Mouse (Mus musculus): Measurements from ENCODE around the gene Pax2. TPM values are rescaled to one million over a fixed set of nuclear protein-coding genes. Genes with fewer than 3 reads are reported as not detected.

Pax2 gene
- polyA plus RNA-seq (2014; fragmentation: Nextera tagmentation; extraction: Ambion mirVana) = 0.09 TPM in 1 of 2 replicates, not detected in the other

GRCm38 (mm10) chr19:44755693-44756420 lies at the start of gene Pax2:
Gene Pax2 (plus strand): TSS chr19:44756045.
- no peak within 1 kb of the TSS for H3K9ac ChIP-seq (ENCODE audit: low read length)
- H3K27ac ChIP-seq (ENCODE audit: low read depth, low read length) = no peak within 1 kb of the TSS
- H3K9me3 ChIP-seq (replicated peaks; ENCODE audit: control insufficient read depth, low read length) = no peaks in the 10 kb centered on the region
- peaks cover 4% of the 10 kb centered on the region; the same call in 1 of the 2 replicates for H3K4me1 ChIP-seq (ENCODE audit: control insufficient read depth, insufficient read depth, low read length)
- WGBS = under 1% methylated on average over 51 of the region's 52 CpGs
- peak within 1 kb of the TSS; percentile 25 for H3K4me3 ChIP-seq (ENCODE audit: low read depth, low read length)
- H3K36me3 ChIP-seq (ENCODE audit: control insufficient read depth, insufficient read depth, low read length) = no peaks in the 10 kb centered on the region
- no peak for ATAC-seq
- H3K4me2 ChIP-seq (ENCODE audit: low read length) = peak within 1 kb of the TSS; percentile 47
- H3K27me3 ChIP-seq (replicated peaks; ENCODE audit: control insufficient read depth, insufficient read depth, low read length) = peaks cover 87% of the 10 kb centered on the region
- DNase-seq (ENCODE audit: low spot score) = peak; percentile 54

- no peaks in the 10 kb centered on the region for H3K36me3 ChIP-seq (ENCODE audit: control insufficient read depth, insufficient read depth, low read length)
- ATAC-seq = no peak
- WGBS = 75% methylated on average over 3 of the region's 3 CpGs
Observed at GRCm38 (mm10) chr19:44708885-44709284, 47.0 kb upstream of the Pax2 start.

GRCm38 (mm10) chr19:44716731-44717600 lies 38.9 kb upstream of the Pax2 start:
- H3K4me2 ChIP-seq (ENCODE audit: low read length) = no peak overlapping the region
- no peak overlapping the region for H3K27ac ChIP-seq (ENCODE audit: low read depth, low read length)
- DNase-seq (ENCODE audit: low spot score) = no peak
- no peak for ATAC-seq
- H3K36me3 ChIP-seq (ENCODE audit: control insufficient read depth, insufficient read depth, low read length) = no peaks in the 10 kb centered on the region
- H3K4me1 ChIP-seq (ENCODE audit: control insufficient read depth, insufficient read depth, low read length) = peaks cover 9% of the 10 kb centered on the region
- no peak overlapping the region for H3K4me3 ChIP-seq (ENCODE audit: low read depth, low read length)
- H3K9me3 ChIP-seq (replicated peaks; ENCODE audit: control insufficient read depth, low read length) = 0 out of 2 replicates have a peak, but pooled peaks cover 3% of the 10 kb centered on the region
- WGBS = 69% methylated on average over 22 of the region's 22 CpGs
- H3K27me3 ChIP-seq (replicated peaks; ENCODE audit: control insufficient read depth, insufficient read depth, low read length) = peaks cover 30% of the 10 kb centered on the region
- H3K9ac ChIP-seq (ENCODE audit: low read length) = no peak overlapping the region

More at GRCm38 (mm10) chr19:44708885-44709284, 47.0 kb upstream of the Pax2 start:
- no peaks in the 10 kb centered on the region for H3K4me1 ChIP-seq (ENCODE audit: control insufficient read depth, insufficient read depth, low read length)
- no peak overlapping the region for H3K4me2 ChIP-seq (ENCODE audit: low read length)
- no peak for DNase-seq (ENCODE audit: low spot score)
- no peak overlapping the region for H3K27ac ChIP-seq (ENCODE audit: low read depth, low read length)
- H3K27me3 ChIP-seq (replicated peaks; ENCODE audit: control insufficient read depth, insufficient read depth, low read length) = peaks cover 4% of the 10 kb centered on the region; the same call in 1 of the 2 replicates
- no peaks in the 10 kb centered on the region for H3K9me3 ChIP-seq (replicated peaks; ENCODE audit: control insufficient read depth, low read length)
- no peak overlapping the region for H3K9ac ChIP-seq (ENCODE audit: low read length)
- no peak overlapping the region for H3K4me3 ChIP-seq (ENCODE audit: low read depth, low read length)

DNA sequence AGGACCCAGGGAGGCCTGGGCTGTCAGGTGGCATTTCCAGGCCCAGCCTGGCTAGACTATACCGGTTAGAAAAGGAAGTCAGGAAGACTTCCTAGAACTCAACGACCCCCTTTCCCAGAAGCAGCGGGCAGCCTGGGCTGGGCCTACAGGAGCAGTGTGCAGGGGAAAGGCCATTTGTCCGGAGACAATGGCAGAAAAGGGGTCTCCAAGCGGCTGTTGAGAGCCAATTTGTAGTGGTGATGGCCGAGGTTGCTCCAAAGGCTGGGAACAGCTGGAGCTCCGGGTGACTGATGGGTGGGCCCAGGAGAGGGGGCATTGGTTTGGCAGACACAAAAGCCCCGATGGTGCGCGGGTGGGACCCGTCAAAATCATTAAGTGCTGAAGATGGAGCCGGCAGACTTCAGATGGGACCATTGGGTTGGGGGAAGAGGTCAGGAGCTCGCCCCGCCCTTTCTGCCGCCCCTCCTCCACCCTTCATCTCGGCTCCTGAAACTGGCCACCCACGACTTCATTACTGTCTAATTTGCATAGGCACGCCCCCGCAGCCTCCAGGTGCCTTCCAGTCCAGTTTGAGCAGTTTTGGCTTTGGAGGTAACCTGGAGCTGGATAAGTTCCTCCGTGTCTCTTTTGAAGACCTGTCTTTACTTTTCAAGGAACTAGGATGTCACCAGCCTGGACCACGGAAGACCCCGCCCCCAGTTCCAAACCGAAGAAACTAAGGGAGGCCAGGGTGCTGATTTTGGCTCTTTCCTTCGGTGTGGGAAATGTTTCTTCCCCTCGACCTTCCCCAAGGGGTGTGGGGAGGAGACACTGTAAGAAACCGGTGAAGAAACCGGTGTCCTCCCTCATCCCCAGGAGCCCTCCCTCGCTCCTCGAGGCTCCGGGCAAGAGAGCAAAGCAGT lies 36.3 kb upstream of the Pax2 start:
- Histone ChIP-seq H3K36me3 (ENCODE audit: control insufficient read depth, insufficient read depth, low read length) (no peaks in the 10 kb centered on the region), H3K4me1 (ENCODE audit: control insufficient read depth, insufficient read depth, low read length) (peaks cover 9% of the 10 kb centered on the region), H3K27me3 (replicated peaks; ENCODE audit: control insufficient read depth, insufficient read depth, low read length) (peaks cover 50% of the 10 kb centered on the region), H3K9me3 (replicated peaks; ENCODE audit: control insufficient read depth, low read length) (0 out of 2 replicates have a peak, but pooled peaks cover 3% of the 10 kb centered on the region), H3K9ac (ENCODE audit: low read length) (peak overlapping the region; percentile 57), H3K4me3 (ENCODE audit: low read depth, low read length) (peak overlapping the region; percentile 34), H3K27ac (ENCODE audit: low read depth, low read length) (no peak overlapping the region), H3K4me2 (ENCODE audit: low read length) (peak overlapping the region; percentile 71)
- DNase-seq (ENCODE audit: low spot score) (no peak), ATAC-seq (no peak)
- under 1% methylated on average over 30 of the region's 30 CpGs for WGBS

- ATAC-seq = peak; percentile 32; the same call in 1 of the 2 replicates
- H3K9ac ChIP-seq (ENCODE audit: low read length) = peak overlapping the region; percentile 57
- H3K27me3 ChIP-seq (replicated peaks; ENCODE audit: control insufficient read depth, insufficient read depth, low read length) = peaks cover 56% of the 10 kb centered on the region
- peak overlapping the region; percentile 34 for H3K4me3 ChIP-seq (ENCODE audit: low read depth, low read length)
- H3K4me1 ChIP-seq (ENCODE audit: control insufficient read depth, insufficient read depth, low read length) = peaks cover 9% of the 10 kb centered on the region
- H3K27ac ChIP-seq (ENCODE audit: low read depth, low read length) = no peak overlapping the region
- peak; percentile 56 for DNase-seq (ENCODE audit: low spot score)
- WGBS = 1% methylated on average over 28 of the region's 29 CpGs
- H3K36me3 ChIP-seq (ENCODE audit: control insufficient read depth, insufficient read depth, low read length) = no peaks in the 10 kb centered on the region
- peak overlapping the region; percentile 71 for H3K4me2 ChIP-seq (ENCODE audit: low read length)
- 0 out of 2 replicates have a peak, but pooled peaks cover 3% of the 10 kb centered on the region for H3K9me3 ChIP-seq (replicated peaks; ENCODE audit: control insufficient read depth, low read length)
Observed at GRCm38 (mm10) chr19:44720194-44720521, 35.7 kb upstream of the Pax2 start.

DNA sequence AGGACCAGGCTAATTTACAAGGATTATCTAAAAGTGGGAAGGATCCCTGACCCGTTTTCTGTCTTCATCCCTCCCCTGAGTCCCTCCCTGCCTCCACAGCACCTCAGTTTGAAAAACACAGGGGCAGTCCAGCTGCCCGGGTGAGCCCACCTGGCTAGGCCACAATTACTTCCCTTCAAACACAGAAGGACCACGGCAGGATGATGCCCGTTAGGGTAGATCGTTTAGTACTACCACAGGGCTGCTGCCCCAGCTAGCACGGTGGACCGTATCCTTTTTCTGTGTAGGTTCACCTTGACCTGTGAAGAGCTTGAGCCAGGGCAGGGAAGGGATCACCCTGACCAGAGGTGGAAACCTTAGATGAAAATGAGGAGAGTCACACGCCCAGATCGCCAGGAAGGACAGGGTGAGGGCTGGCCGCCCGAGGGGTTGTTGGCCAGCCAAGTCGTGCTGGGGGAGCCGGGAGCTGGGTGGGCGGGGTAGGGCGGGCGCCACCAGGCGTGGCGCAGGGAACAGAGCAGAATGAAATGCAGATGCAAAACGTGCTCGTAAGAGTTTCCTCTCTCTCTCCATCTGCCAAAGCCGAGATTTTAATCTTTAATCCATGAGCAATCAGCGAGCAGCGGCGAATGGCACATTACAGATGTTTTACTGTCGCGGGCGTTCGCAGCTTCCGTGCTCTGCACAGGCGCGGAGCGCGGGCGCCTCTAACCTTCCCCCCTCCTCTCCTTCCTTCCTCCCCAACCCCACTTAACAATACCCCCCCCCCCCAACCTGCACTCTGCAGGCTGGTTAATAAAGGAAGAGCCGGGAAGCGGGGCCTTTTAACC lies 32.0 kb upstream of the Pax2 start:
- DNase-seq (ENCODE audit: low spot score) (peak; percentile 59), ATAC-seq (peak; percentile 41)

GRCm38 (mm10) chr19:44725951-44726791 lies 29.7 kb upstream of the Pax2 start:
- ATAC-seq (peak; percentile 75), DNase-seq (ENCODE audit: low spot score) (peak; percentile 72)
- H3K36me3 ChIP-seq (ENCODE audit: control insufficient read depth, insufficient read depth, low read length) = no peaks in the 10 kb centered on the region
- peak overlapping the region; percentile 50 for H3K4me3 ChIP-seq (ENCODE audit: low read depth, low read length)
- 0 out of 2 replicates have a peak, but pooled peaks cover 3% of the 10 kb centered on the region for H3K9me3 ChIP-seq (replicated peaks; ENCODE audit: control insufficient read depth, low read length)
- H3K9ac ChIP-seq (ENCODE audit: low read length) = peak overlapping the region; percentile 87
- H3K4me2 ChIP-seq (ENCODE audit: low read length) = peak overlapping the region; percentile 70
- H3K4me1 ChIP-seq (ENCODE audit: control insufficient read depth, insufficient read depth, low read length) = no peaks in the 10 kb centered on the region
- H3K27ac ChIP-seq (ENCODE audit: low read depth, low read length) = peak overlapping the region; percentile 39; the same call in 1 of the 2 replicates
- H3K27me3 ChIP-seq (replicated peaks; ENCODE audit: control insufficient read depth, insufficient read depth, low read length) = peaks cover 48% of the 10 kb centered on the region
- WGBS = under 1% methylated on average over 53 of the region's 55 CpGs

More for the DNA sequence above, 32.0 kb upstream of the Pax2 start:
- Histone ChIP-seq H3K36me3 (ENCODE audit: control insufficient read depth, insufficient read depth, low read length) (no peaks in the 10 kb centered on the region), H3K27ac (ENCODE audit: low read depth, low read length) (no peak overlapping the region), H3K9ac (ENCODE audit: low read length) (peak overlapping the region; percentile 37), H3K4me1 (ENCODE audit: control insufficient read depth, insufficient read depth, low read length) (peaks cover 9% of the 10 kb centered on the region), H3K27me3 (replicated peaks; ENCODE audit: control insufficient read depth, insufficient read depth, low read length) (peaks cover 64% of the 10 kb centered on the region), H3K4me3 (ENCODE audit: low read depth, low read length) (peak overlapping the region; percentile 24), H3K4me2 (ENCODE audit: low read length) (peak overlapping the region; percentile 52), H3K9me3 (replicated peaks; ENCODE audit: control insufficient read depth, low read length) (0 out of 2 replicates have a peak, but pooled peaks cover 3% of the 10 kb centered on the region)
- under 1% methylated on average over 36 of the region's 36 CpGs for WGBS

Data from forebrain, embryonic 14.5 days (tissue).